Mouse (Mus musculus) left cerebral cortex, postnatal 25 days (tissue): ENCODE measurements around the gene Prelid3b. TPM values are rescaled to one million over a fixed set of nuclear protein-coding genes. Genes with fewer than 3 reads are reported as not detected.
A peak's percentile ranks its signal among the peaks of the same experiment; 100 is the strongest.

Experiments
- DNase-seq, 2 experiments: peaks; one replicate each; pipeline ENCODE4 v3.0.0; 2022; ENCODE audit warnings: low spot score in 2 of 2, mixed read lengths in 1 of 2
- intact Hi-C: fragments of 180-260 bp; cut with DNase I; formaldehyde crosslinking; loops from one replicate; pipeline ENCODE4 v1.15.1; 2025
- total RNA-seq, 2 experiments: library from RNA; stranded (reverse); gene quantifications; 2 replicates each; pipeline ENCODE4 v1.2.3; 2021

The Prelid3b gene
- 10 to 100 TPM; 44.1 to 44.4 TPM for total RNA-seq

DNA sequence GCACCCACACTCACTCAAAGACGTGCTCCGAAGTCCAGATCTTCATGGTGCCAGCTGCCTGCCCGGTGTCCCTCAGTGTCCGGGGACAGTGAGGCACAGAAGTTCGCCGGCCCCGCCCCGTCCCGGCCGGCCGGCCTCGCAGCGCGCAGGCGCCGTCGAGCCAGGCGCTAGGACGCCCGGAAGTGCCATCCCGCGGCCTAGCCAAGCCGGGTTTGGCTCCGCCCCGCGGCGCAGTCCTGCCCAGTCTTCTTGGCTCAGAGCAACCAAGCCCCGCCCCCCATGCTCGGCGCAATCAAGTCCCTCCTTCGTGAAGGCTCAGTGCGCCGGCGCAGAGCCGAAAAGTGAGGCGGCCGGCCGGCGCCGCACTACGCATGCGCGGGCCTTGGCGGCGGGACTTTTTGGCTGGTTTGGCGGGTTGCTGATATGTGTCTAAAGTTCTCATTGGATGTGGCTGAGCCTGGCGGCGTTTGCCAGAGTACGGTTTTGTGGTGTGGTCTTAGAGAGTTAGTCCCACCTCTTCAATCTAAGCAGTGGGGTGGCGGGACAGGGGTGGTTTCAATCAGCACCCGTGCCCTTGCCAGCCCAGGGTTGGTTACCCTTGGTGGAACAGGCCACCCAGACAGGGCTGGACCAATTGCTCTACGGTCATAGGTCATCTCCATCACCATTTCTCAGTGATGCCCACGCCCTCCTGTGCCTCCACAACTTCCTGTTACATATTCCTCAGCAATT, at the start of gene Prelid3b:
Gene Prelid3b, minus strand, starts transcription at position 264 of the 732 bp plus-strand sequence.
- peak; percentile 99 for DNase-seq
- intact Hi-C loops, result loop anchor here (5.0 kb wide), 1 partner anchor 384 kb away; no protein-coding TSS in a partner anchor

- no peak for DNase-seq
- intact Hi-C loops, result no loop called here
These were observed 49.3 kb upstream of the Prelid3b start for GRCm38 (mm10) chr2:174522134-174522533.

DNA sequence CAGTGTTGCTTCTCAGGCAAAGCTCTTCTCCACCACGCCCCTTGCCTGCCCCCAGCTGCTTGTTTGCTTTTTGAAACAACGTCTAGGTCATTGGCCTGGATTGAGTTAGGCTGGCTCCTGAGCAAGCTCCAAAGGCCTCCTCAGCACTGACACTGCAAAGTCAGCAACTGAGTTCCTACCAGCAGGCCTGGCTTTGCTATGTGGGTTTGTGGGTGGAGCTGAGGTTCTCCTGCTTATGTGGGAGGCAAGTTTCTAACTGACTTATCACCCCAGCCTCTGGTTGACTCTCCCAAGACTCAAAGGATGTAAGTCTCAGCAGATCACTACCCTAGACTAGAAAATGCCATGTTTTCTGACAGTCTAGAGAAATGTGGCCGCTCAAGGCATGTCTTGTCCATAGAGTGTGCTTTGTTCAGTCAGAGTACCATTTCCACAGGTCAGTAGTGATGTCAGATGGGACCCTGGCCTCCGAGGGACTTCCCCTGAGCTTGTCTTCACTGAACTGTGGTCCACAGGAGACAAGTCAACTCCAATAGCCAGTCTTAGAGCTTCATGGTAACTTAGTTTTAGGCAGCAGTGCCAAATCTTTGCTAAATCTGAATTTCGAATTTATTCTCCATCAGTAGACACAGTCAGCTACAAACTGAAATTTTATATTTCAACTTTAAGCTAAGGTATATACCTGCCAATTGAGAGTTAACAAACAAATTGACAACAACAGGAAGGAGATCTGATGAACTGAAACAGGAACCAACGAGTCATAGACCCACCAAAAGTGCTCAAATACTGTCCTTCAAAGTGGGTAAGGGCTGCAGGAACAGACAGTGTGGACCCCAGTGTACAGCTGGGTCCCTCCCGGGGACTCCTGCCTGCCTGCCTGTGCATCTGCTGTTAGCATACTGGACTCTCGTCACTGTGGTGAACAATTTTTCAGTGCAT, 44.5 kb upstream of the Prelid3b start:
- no peak for DNase-seq
- intact Hi-C loops, result no loop called here

DNA sequence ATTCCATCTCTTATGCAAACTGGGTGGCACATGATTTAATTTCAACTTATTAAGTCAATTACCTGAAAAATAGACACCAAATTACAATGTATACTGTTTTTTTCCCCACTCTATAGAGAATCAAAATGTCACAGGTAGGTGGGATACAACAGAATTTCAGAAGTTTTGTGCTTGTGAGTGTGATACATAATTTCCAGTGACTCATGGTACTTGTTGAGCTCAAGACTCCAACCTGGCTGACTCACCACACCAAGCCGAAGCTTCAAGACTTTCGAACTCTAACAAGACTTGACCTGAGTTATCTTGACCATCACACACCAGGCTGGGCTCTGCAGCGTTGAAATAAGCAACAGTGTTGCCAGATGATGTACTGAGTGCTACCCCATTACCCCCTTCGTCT, 42.0 kb upstream of the Prelid3b start:
- intact Hi-C loops, result no loop called here
- DNase-seq, result no peak

DNA sequence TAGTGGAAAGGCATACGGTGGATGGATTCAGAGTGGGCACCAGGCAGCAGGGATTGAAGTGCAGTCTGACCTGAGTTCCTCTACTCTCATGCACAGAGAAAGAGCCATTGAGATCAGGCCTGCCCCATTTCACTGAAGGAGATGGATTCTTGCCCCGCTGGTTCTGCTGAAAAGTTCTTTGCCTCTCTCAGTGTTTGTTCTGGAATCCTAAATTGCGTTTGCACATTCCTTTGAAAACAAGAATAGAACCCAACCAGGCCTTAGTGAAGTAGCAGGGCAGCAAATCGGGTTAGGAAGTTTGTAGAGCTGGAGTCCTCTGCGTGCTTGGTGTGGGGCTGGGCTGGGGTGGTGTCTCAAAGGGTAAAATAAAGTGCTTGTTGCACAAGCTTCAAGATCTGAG, 40.9 kb upstream of the Prelid3b start:
- intact Hi-C loops, result no loop called here
- no peak for DNase-seq

- DNase-seq, result no peak
- intact Hi-C loops, result no loop called here
These were observed 36.9 kb upstream of the Prelid3b start for GRCm38 (mm10) chr2:174509825-174510224.

DNA sequence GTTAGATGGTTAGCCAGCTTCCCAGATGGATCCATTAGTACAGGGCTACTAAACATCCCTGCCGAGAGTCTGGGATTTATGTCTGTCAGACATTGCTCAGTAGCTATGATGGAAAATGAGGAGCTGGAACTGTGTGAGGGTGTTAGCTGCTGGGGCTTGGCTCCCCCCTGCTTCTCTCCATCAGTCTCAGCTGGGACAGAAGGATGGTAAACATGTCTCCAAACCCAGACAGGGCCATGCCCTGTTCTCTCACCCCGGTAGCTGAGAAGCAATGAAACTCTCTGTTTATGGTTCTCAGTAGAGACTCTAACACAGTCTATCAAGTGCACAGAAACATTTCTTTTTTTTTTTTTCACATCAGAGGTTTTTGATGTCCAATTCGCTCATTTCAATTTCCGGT, 35.1 kb upstream of the Prelid3b start:
- intact Hi-C loops, result no loop called here
- DNase-seq, result no peak

DNA sequence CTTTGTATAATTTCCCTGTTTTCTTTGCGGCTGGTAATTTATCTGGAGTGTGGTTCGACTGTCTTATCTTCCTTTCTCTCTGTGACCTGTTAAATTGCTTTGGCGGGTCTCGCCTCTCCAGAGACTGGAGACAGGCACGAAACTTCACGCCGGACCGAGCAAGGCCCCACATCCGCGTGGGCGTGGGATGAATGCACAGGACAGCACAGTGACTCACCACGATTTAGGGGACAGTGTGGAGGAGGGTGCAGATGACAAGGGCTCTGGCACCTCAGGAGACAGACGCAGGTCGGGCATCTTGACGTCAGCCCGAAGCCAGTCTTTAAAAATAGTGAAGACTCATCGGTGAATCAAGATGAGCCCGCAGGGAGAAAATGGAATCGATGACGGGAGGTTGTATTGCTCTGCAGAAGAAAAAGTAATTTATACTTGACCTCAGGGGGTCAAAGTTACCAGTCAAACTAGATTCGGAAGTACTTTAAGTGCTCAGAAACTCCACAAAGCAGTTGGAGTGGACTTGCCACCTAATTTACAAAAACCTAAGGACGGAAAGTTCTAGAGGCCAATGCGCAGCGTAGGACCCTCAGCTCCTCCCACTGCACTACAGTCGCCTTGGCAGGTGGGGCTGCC, 30.1 kb upstream of the Prelid3b start:
- peak; percentile 10 to 41 for DNase-seq
- intact Hi-C loops, result no loop called here

GRCm38 (mm10) chr2:174502321-174502720, 29.4 kb upstream of the Prelid3b start:
- DNase-seq, result no peak
- intact Hi-C loops, result no loop called here

DNA sequence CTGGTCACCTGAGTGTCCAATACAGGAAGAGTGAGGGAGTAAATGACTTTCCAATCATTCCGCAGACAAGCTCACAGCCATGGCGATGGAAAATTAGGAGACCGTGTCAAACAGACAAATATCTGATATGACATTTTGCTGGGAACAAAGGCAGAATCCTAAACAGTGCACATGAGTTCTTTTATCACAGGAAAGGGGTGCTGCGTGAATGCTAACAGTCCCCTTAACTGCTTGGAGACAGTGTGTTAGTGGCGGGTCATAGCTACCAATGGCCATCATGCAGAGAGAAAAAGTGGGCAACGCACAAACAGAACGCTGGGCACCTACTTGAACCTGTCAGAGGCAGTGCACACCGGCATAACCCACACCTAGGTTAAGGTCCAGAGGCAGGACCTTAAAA, 28.6 kb upstream of the Prelid3b start:
- no peak for DNase-seq
- intact Hi-C loops, result no loop called here

DNA sequence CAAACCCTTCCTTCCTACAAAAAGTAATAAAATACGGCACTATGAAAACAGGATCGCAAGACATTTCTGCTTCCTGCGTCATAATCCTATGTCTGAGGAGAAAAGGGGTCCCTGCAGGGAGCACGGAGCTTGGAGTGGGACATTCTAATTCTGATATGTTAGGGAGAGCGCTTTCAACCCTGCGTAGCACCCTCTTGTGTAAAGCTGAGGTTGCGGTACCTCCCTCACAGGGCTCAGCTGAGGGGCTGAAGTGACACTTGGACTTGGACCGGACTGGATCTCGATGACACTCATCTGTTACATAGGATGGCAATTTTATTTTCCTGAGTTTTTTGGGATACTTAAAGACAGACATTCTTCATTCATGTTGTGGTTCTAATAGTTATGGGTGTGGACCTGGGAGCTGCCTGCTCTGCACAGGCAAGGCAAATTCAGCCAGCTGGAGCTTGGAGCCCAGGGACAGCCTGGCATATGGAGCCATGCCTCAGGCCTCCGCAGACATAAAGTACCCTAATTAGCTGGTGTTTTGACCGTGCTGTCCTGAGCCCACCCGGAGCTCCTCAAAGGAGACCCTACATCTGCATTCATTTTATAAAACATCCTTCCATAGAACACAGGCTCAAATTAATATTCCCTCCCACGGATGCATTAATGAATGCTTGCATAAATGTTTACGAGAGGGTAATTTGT, 28.1 kb upstream of the Prelid3b start:
- DNase-seq, result no peak
- intact Hi-C loops, result no loop called here

- peak; percentile 13 to 55 for DNase-seq
- intact Hi-C loops, result loop anchor here (2.0 to 5.0 kb wide), 2 partner anchors 180 to 359 kb away; no protein-coding TSS in a partner anchor
These were observed 20.0 kb upstream of the Prelid3b start for GRCm38 (mm10) chr2:174492858-174493257.

DNA sequence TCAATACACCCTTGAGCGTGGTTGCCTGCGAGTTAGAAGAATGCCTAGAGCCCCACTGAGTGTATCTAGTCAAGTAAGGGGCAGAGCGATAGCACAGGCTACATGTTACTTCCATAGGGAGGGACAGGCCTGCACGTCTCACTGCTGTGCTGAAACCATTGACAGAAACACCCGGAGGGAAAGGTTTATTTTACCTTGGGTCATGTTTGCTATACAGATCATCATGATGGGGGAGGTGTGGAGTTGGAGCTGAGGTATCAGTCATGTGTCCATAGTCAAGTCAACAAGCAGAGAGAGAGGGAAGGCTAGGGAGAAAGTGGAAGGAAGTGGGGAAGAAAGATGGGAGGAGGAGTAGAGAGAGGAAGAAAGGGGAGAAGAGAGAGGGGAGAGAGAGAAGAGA, 14.1 kb upstream of the Prelid3b start:
- no peak for DNase-seq
- intact Hi-C loops, result no loop called here

DNA sequence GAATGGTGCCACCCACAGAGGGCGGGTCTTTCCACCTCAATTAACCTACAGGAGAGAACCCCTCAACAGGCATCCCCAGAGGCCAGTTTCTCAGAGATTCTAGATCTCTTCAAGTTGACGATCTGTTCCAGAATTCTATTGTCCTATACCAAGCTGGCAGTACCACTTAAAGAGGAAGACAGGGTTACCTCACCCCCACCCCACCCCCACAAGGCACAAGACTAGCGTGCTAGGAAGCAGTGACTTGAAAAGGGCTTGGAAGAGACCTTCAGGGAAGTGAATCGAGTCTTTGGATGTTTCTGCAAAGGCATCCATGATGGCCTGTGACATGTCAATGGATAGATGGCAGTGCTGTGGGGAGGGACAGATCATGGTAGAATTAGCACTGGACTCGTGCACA, 5.9 kb upstream of the Prelid3b start:
- intact Hi-C loops, result no loop called here

DNA sequence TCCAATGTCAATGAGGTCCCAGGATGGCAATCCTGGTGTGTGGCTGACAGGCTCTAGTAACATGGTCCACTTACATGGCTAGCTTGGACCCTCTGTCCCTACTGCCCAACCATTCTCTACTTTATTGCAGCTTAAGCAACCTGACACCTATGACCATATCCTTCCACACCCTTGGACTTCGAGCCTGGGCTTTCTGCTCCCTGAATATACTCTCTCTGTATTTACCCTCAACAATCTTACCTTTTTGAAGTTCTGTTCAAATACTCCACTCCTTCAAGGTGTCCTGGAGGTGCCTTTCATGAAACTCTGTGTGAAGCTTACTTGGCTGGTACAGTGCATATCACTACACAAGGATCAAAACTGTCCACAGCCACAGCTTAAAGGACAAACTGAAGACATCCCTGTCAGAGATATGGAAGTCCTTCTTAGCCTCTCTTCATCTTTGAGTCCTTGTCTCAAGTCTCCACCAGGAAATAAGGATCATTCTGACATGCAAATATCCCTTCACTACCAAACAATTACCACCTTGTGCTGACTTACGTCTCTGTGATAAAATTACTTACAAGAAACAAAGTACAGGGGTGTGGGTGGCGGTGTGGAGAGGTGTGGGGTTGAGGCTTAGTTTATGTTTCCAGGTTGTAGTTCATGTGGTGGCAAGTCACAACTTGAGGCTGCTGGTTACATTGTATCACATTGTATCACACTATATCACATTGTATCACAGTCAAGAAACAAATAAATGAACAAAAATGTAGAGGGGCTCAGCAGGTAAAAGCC, 4.8 kb upstream of the Prelid3b start:
- intact Hi-C loops, result no loop called here
- no peak for DNase-seq

More for the DNA sequence above, 5.9 kb upstream of the Prelid3b start:
- DNase-seq, result no peak

- DNase-seq, result no peak
- intact Hi-C loops, result loop anchor here (5.0 kb wide), 1 partner anchor 384 kb away; no protein-coding TSS in a partner anchor
These were observed 658 bp upstream of the Prelid3b start for GRCm38 (mm10) chr2:174473550-174473927.

DNA sequence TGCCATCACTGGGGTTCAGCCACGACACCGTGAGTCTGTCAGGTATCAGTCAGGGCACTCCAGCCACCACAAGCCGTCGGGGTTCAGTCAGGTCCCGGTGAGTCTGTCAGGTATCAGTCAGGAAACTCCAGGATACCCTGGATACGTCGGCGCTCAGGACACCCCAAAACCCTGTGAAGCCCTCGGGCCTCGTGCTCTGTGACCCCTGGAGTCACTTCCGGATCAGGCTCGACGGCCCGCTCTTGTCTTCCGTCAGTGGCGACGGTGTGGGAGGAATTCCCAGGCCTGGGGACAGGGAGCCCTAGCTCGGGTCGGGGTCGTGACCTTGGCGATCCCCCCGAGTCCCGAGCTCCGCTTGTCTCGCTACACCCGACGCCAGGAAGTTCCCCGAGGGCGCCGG, 474 bp downstream of the Prelid3b start:
- intact Hi-C loops, result loop anchor here (5.0 kb wide), 1 partner anchor 385 kb away; no protein-coding TSS in a partner anchor
- no peak for DNase-seq

GRCm38 (mm10) chr2:174470786-174471405, 2.0 kb downstream of the Prelid3b start:
- intact Hi-C loops, result loop anchor here (5.0 kb wide), 1 partner anchor 386 kb away; no protein-coding TSS in a partner anchor
- no peak for DNase-seq
